Mouse (Mus musculus): ENCODE data around the gene Spr. TPM values are rescaled to one million over a fixed set of nuclear protein-coding genes. Genes with fewer than 3 reads are reported as not detected.

The Spr gene
- total RNA-seq (2012; rRNA removed): 87.4 and 102 TPM in 2 replicates
- polyA plus RNA-seq (2012; ENCODE audit: insufficient read depth in 1 of 2, insufficient read length in 2 of 2, low read depth in 1 of 2, low replicate concordance in 2 of 2, missing spikeins in 1 of 2): 100 to 1,000 TPM in 1 of 2 experiments, not detected in 1; 103 TPM

DNA sequence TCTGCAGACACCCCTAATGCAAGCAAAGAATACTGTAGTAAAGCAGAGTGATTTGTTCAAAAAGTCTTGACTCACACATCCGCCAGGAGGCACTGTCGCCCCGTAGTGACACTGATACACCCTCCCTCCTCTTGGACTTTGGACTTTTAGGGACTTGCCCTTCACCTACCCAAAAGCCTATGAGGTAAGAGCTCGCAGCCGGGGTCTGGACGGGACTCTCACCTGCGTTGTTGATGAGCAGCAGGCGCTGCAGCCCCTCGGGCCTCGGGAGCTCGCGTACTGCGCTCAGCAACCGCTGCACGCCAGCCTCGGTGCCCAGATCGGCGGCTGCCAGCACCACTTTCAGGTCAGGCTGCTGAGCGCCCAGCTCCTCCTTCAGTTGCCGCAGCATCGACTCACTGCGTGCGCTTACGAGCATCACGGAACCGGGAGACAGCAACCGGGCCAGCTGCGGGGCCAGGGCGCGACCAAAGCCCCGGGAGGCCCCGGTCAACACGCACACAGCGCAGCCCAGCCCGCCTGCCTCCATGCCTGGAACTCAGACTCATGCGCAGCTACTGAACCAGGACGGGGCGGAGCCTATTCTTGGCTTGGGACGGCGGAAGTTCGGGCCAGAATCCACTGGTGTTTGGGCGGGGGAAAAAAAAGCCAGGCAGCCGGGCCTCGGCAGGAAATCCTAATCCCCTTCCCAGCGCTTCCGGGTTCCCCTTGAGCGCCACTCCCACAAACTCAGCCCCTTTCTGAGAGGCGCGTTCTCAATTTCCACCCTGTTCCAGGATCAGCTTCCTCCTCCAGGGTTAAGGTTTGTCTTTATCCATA is at the start of gene Spr:
Spr (minus strand) TSS at position 550 of the 819 bp plus-strand sequence.
- peak; percentile 93 for DNase-seq (ENCODE audit: low read depth, low spot score)
- Histone ChIP-seq H3K27me3 (ENCODE audit: control insufficient read depth in 1 of 2, insufficient read depth in 2 of 2, low read length in 2 of 2) (no peaks in the 10 kb centered on the region), H3K36me3 (ENCODE audit: control insufficient read depth in 1 of 2, insufficient read depth in 2 of 2, low read length in 2 of 2) (peaks cover 0 to 3% of the 10 kb centered on the region in 2 experiments; a peak in 1 of 4 replicates), H3K9ac (ENCODE audit: control insufficient read depth, low read depth, low read length, poor library complexity, severe bottlenecking) (peak within 1 kb of the TSS; percentile 93), H3K27ac (ENCODE audit: control insufficient read depth, low read depth, low read length) (peak within 1 kb of the TSS; percentile 75), H3K4me3 (ENCODE audit: control insufficient read depth in 1 of 2, insufficient read depth in 1 of 2, low read depth in 2 of 2, low read length in 2 of 2) (peak within 1 kb of the TSS; percentile 85 to 87), H3K9me3 (replicated peaks; ENCODE audit: insufficient read depth, low read length) (no peaks in the 10 kb centered on the region), H3K4me1 (ENCODE audit: control insufficient read depth in 1 of 2, insufficient read depth in 2 of 2, low read length in 2 of 2) (no peaks in the 10 kb centered on the region; a peak in 1 of 4 replicates), H3K79me2 (ENCODE audit: control insufficient read depth, insufficient read depth, low read length, poor library complexity) (no peaks in the 10 kb centered on the region; the same call in 1 of the 2 replicates)
- no peak for TF ChIP-seq TAL1 (IDR thresholded peaks at IDR 0.05; ENCODE audit: low read length)
- no peak for TF ChIP-seq MAFK (IDR thresholded peaks at IDR 0.05; ENCODE audit: borderline replicate concordance, low read depth, low read length)
- no peak for TF ChIP-seq TCF12 (IDR thresholded peaks at IDR 0.05; ENCODE audit: low read depth, low read length)
- no peak for TF ChIP-seq UBTF (IDR thresholded peaks at IDR 0.05; ENCODE audit: borderline replicate concordance, insufficient read depth, low read depth, low read length)
- peak; percentile 53 for TF ChIP-seq SMC3 (IDR thresholded peaks at IDR 0.05; ENCODE audit: low read depth, low read length)
- TF ChIP-seq MEF2A (IDR thresholded peaks at IDR 0.05; ENCODE audit: extremely low read depth, insufficient replicate concordance, low read depth, low read length, poor library complexity, severe bottlenecking): no peak
- peak; percentile 74 for TF ChIP-seq HCFC1 (IDR thresholded peaks at IDR 0.05; ENCODE audit: low read depth, low read length)
- peak; percentile 77 to 86 (median 84) for TF ChIP-seq CTCF (IDR thresholded peaks at IDR 0.05 in 2 of 3, conservative IDR thresholded peaks at IDR 0.05 in 1 of 3; ENCODE audit: control insufficient read depth in 1 of 3, insufficient read depth in 1 of 3, low read depth in 2 of 3, low read length in 3 of 3, poor library complexity in 1 of 3, severe bottlenecking in 1 of 3)
- no peak for TF ChIP-seq RCOR1 (IDR thresholded peaks at IDR 0.05; ENCODE audit: low read depth, low read length)
- TF ChIP-seq E2F4 (IDR thresholded peaks at IDR 0.05; ENCODE audit: borderline replicate concordance, low read depth, low read length): no peak
- no peak; the same call in 1 of the 2 replicates for TF ChIP-seq MAX (IDR thresholded peaks at IDR 0.05; ENCODE audit: low read length)
- TF ChIP-seq SIN3A (IDR thresholded peaks at IDR 0.05; ENCODE audit: low read length): peak; percentile 59; the same call in 1 of the 2 replicates
- peak; percentile 76 for TF ChIP-seq ZMIZ1 (IDR thresholded peaks at IDR 0.05; ENCODE audit: low read depth, low read length)
- TF ChIP-seq CHD2 (IDR thresholded peaks at IDR 0.05; ENCODE audit: low read length): no peak
- TF ChIP-seq ZC3H11A (IDR thresholded peaks at IDR 0.05; ENCODE audit: low read depth, low read length): no peak
- no peak for TF ChIP-seq CHD1 (IDR thresholded peaks at IDR 0.05; ENCODE audit: low read depth, low read length)
- TF ChIP-seq MAZ (IDR thresholded peaks at IDR 0.05; ENCODE audit: low read depth, low read length): no peak
- TF ChIP-seq POLR2A (IDR thresholded peaks at IDR 0.05; ENCODE audit: control insufficient read depth in 1 of 2, insufficient read depth in 1 of 2, low read depth in 1 of 2, low read length in 2 of 2, poor library complexity in 1 of 2): peak; percentile 89 to 94
- TF ChIP-seq KAT2A (conservative IDR thresholded peaks at IDR 0.05; ENCODE audit: low read depth, low read length): no peak; the same call in 1 of the 2 replicates
- no peak for TF ChIP-seq GABPA (IDR thresholded peaks at IDR 0.05; ENCODE audit: low read depth, low read length)
- no peak for TF ChIP-seq JUND (IDR thresholded peaks at IDR 0.05; ENCODE audit: low read depth, low read length)
- TF ChIP-seq RAD21 (IDR thresholded peaks at IDR 0.05; ENCODE audit: low read depth, low read length): peak; percentile 54
- peak in 1 of 2 experiments; percentile 35; a peak in 1 of 4 replicates for TF ChIP-seq EP300 (IDR thresholded peaks at IDR 0.05; ENCODE audit: low read depth in 1 of 2, low read length in 2 of 2)
- no peak for TF ChIP-seq MYC (IDR thresholded peaks at IDR 0.05; ENCODE audit: low read depth, low read length)
- TF ChIP-seq MYB (IDR thresholded peaks at IDR 0.05; ENCODE audit: low read depth, low read length): no peak
- no peak for TF ChIP-seq BHLHE40 (IDR thresholded peaks at IDR 0.05; ENCODE audit: borderline replicate concordance, low read depth, low read length)
- peak; percentile 97 for TF ChIP-seq ELF1 (IDR thresholded peaks at IDR 0.05; ENCODE audit: low read depth, low read length)
- TF ChIP-seq NRF1 (IDR thresholded peaks at IDR 0.05; ENCODE audit: insufficient read depth, low read depth, low read length, poor library complexity, severe bottlenecking): peak; percentile 75
- TF ChIP-seq USF2 (IDR thresholded peaks at IDR 0.05; ENCODE audit: borderline replicate concordance in 1 of 2, insufficient read depth in 1 of 2, low read depth in 1 of 2, low read length in 2 of 2): no peak
- no peak; the same call in 1 of the 2 replicates for TF ChIP-seq POLR2AphosphoS5 (IDR thresholded peaks at IDR 0.05; ENCODE audit: borderline replicate concordance, low read depth, low read length)
- peak; percentile 79 for TF ChIP-seq MXI1 (IDR thresholded peaks at IDR 0.05; ENCODE audit: low read depth, low read length)
- TF ChIP-seq TBP (IDR thresholded peaks at IDR 0.05; ENCODE audit: low read depth, low read length): peak; percentile 59; the same call in 1 of the 2 replicates
- 0 out of 2 replicates have a peak, but pooled peaks have one; percentile 13 for TF ChIP-seq GATA1 (IDR thresholded peaks at IDR 0.05; ENCODE audit: low read depth, low read length)
- peak; percentile 91 for TF ChIP-seq NELFE (IDR thresholded peaks at IDR 0.05; ENCODE audit: low read depth, low read length)
